Mouse (Mus musculus): ENCODE data around the gene Glipr1.

GRCm38 (mm10) chr10:111960459-111960858 is 42.0 kb downstream of the Glipr1 start:
- TF ChIP-seq POLR2A (IDR thresholded peaks at IDR 0.05; ENCODE audit: extremely low read depth, insufficient read depth, low read length) = no peak
- TF ChIP-seq CTCF (IDR thresholded peaks at IDR 0.05; ENCODE audit: low read depth, low read length) = no peak
